Mouse (Mus musculus) erythroblast, embryonic 14.5 days (primary cell): ENCODE measurements around the gene Clspn. TPM values are rescaled to one million over a fixed set of nuclear protein-coding genes. Genes with fewer than 3 reads are reported as not detected.
A peak's percentile ranks its signal among the peaks of the same experiment; 100 is the strongest.

ENCODE experiments used
- H3K27me3 ChIP-seq: 2 replicates; pipeline ENCODE4 v1.6.1; 2012; ENCODE audit warnings: inconsistent platforms; ENCODE audit not compliant: control insufficient read depth
- H3K36me3 ChIP-seq: 2 replicates; pipeline ENCODE4 v1.6.1; 2012; ENCODE audit warnings: mild to moderate bottlenecking, inconsistent platforms; ENCODE audit not compliant: control insufficient read depth
- H3K4me1 ChIP-seq: 2 replicates; pipeline ENCODE4 v1.6.1; 2012; ENCODE audit warnings: inconsistent platforms; ENCODE audit not compliant: control insufficient read depth
- H3K4me3 ChIP-seq: replicated peaks from 2 replicates; pipeline ENCODE3; 2012; ENCODE audit warnings: moderate library complexity, mild to moderate bottlenecking, inconsistent platforms
- H3K9me3 ChIP-seq: 2 replicates; pipeline ENCODE4 v1.6.1; 2012; ENCODE audit warnings: low read length, inconsistent platforms, mixed read lengths; ENCODE audit not compliant: control insufficient read depth
- GATA1 ChIP-seq: IDR thresholded peaks from 2 replicates; pipeline ENCODE4 v1.6.1; 2012; ENCODE audit warnings: low read length, inconsistent platforms, mixed read lengths
- TAL1 ChIP-seq: IDR thresholded peaks from 3 replicates; pipeline ENCODE4 v1.6.1; 2012; ENCODE audit warnings: low read length, inconsistent platforms, mixed read lengths
- polyA plus RNA-seq: library from polyadenylated mRNA; stranded (reverse); fragments of >175 nt; gene quantifications from 2 replicates; pipeline ENCODE4 v1.2.3, GENCODE M21; 2012

Gene Clspn
- polyA plus RNA-seq = 0.95 and 0.96 TPM in 2 replicates

- peaks cover 1% of the 10 kb centered on the region; the same call in 1 of the 2 replicates for H3K27me3 ChIP-seq
- TF ChIP-seq TAL1 (no peak), GATA1 (peak; percentile 40)
- peaks cover 40% of the 10 kb centered on the region for H3K36me3 ChIP-seq
- peak within 1 kb of the TSS; percentile 79 for H3K4me3 ChIP-seq
- peaks cover 41% of the 10 kb centered on the region for H3K4me1 ChIP-seq
- H3K9me3 ChIP-seq = no peaks in the 10 kb centered on the region
Measured at GRCm38 (mm10) chr4:126556809-126557711, at the start of gene Clspn. Gene Clspn (plus strand): TSS chr4:126556935.

- H3K4me3 ChIP-seq = no peak overlapping the region
- no peaks in the 10 kb centered on the region for H3K36me3 ChIP-seq
- TF ChIP-seq TAL1 = no peak
- no peak for TF ChIP-seq GATA1
- H3K9me3 ChIP-seq = no peaks in the 10 kb centered on the region
- no peaks in the 10 kb centered on the region for H3K4me1 ChIP-seq
- H3K27me3 ChIP-seq = no peaks in the 10 kb centered on the region
Measured at GRCm38 (mm10) chr4:126508110-126508899, 48.4 kb upstream of the Clspn start.

- Histone ChIP-seq H3K9me3 (no peaks in the 10 kb centered on the region), H3K27me3 (no peaks in the 10 kb centered on the region), H3K4me1 (no peaks in the 10 kb centered on the region), H3K36me3 (no peaks in the 10 kb centered on the region), H3K4me3 (no peak overlapping the region)
- TF ChIP-seq GATA1 = no peak
- TF ChIP-seq TAL1 = no peak
Measured at GRCm38 (mm10) chr4:126509072-126509471, 47.7 kb upstream of the Clspn start.

- no peak for TF ChIP-seq TAL1
- TF ChIP-seq GATA1 = no peak
- Histone ChIP-seq H3K4me3 (no peak overlapping the region), H3K9me3 (no peaks in the 10 kb centered on the region), H3K4me1 (no peaks in the 10 kb centered on the region), H3K36me3 (no peaks in the 10 kb centered on the region), H3K27me3 (no peaks in the 10 kb centered on the region)
Measured at GRCm38 (mm10) chr4:126511013-126511412, 45.7 kb upstream of the Clspn start.

GRCm38 (mm10) chr4:126512308-126513066 is 44.2 kb upstream of the Clspn start:
- no peak overlapping the region for H3K4me3 ChIP-seq
- TF ChIP-seq TAL1 = no peak
- no peak for TF ChIP-seq GATA1
- no peaks in the 10 kb centered on the region for H3K4me1 ChIP-seq
- no peaks in the 10 kb centered on the region for H3K9me3 ChIP-seq
- H3K36me3 ChIP-seq = no peaks in the 10 kb centered on the region
- no peaks in the 10 kb centered on the region for H3K27me3 ChIP-seq

- Histone ChIP-seq H3K36me3 (no peaks in the 10 kb centered on the region), H3K9me3 (no peaks in the 10 kb centered on the region), H3K27me3 (peaks cover 8% of the 10 kb centered on the region), H3K4me3 (no peak overlapping the region), H3K4me1 (no peaks in the 10 kb centered on the region)
- TF ChIP-seq GATA1 (no peak), TAL1 (no peak)
Measured at GRCm38 (mm10) chr4:126526164-126526563, 30.6 kb upstream of the Clspn start.

- TF ChIP-seq GATA1 = no peak
- no peak for TF ChIP-seq TAL1
- Histone ChIP-seq H3K9me3 (no peaks in the 10 kb centered on the region), H3K4me1 (no peaks in the 10 kb centered on the region), H3K27me3 (peaks cover 15% of the 10 kb centered on the region), H3K36me3 (no peaks in the 10 kb centered on the region), H3K4me3 (no peak overlapping the region)
Measured at GRCm38 (mm10) chr4:126526828-126527227, 29.9 kb upstream of the Clspn start.

- no peaks in the 10 kb centered on the region for H3K36me3 ChIP-seq
- H3K4me1 ChIP-seq = peaks cover 8% of the 10 kb centered on the region
- peaks cover 6% of the 10 kb centered on the region; the same call in 1 of the 2 replicates for H3K9me3 ChIP-seq
- peak overlapping the region; percentile 60 for H3K4me3 ChIP-seq
- peaks cover 49% of the 10 kb centered on the region for H3K27me3 ChIP-seq
- no peak for TF ChIP-seq GATA1
- no peak for TF ChIP-seq TAL1
Measured at GRCm38 (mm10) chr4:126532292-126532691, 24.4 kb upstream of the Clspn start.
